Comparison of ENCODE assay signal across 10 mouse cellular contexts in the genomic region with DNA sequence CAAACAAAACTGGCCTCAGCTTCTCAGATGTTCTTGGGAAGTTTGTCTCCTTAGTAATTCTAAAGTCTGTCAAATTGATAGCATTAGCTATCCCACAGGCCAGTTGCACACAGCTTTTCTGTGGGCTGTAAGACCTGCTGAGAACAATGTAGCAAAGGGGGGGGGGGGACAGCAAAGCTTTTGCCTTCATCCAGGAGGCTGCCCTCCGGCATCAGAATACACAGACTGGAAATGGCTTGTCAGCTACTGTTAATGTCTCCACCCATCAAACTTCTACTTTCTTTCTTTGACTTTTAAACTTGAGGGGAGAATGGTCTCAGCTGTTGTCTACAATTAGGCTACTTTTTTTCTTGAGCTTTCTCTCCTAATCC. TPM values are rescaled to one million over a fixed set of nuclear protein-coding genes. Genes with fewer than 3 reads are reported as not detected.
DNase-seq lines count a peak whose midpoint lies in the region; ATAC-seq and TF ChIP-seq lines count a peak whose summit lies in the region.
"Had no signal": no experiment of that assay in that cellular context is flagged by ENCODE, and none has a peak within 500 bp of the region (broad histone marks: within the 10 kb centered on the region; RNA-seq: fewer than 3 reads in every experiment).

No protein-coding gene starts in this region.

- DNase-seq in heart, embryonic 10.5 days (ENCODE audit: low spot score): no peak
- DNase-seq in heart, adult 11 months: no peak
- DNase-seq in lung, embryonic 14.5 days: no peak
- no peak for DNase-seq in lung, postnatal 4 days
- no peak for DNase-seq in frontal cortex, postnatal 25 days (ENCODE audit: low spot score in 2 of 2)
- DNase-seq in cerebellum, adult 9-11 months: no peak

- no peaks in the 10 kb centered on the region for H3K27me3 ChIP-seq in heart, embryonic 10.5 days (ENCODE audit: insufficient read depth, poor library complexity, severe bottlenecking)
- H3K27me3 ChIP-seq in lung, embryonic 14.5 days (ENCODE audit: insufficient read depth, low read length): no peaks in the 10 kb centered on the region
- H3K27me3 ChIP-seq in hindbrain, embryonic 12.5 days: no peaks in the 10 kb centered on the region
- no peaks in the 10 kb centered on the region for H3K27me3 ChIP-seq in neural tube, embryonic 14.5 days (ENCODE audit: control insufficient read depth, insufficient read depth, low read length)

- WGBS in heart, embryonic 10.5 days: 46% methylated on average over 1 of the region's 1 CpGs
- WGBS in lung, embryonic 14.5 days: 25% methylated on average over 1 of the region's 1 CpGs
- WGBS in hindbrain, embryonic 12.5 days: 69% methylated on average over 1 of the region's 1 CpGs
- WGBS in neural tube, embryonic 14.5 days: 64% methylated on average over 1 of the region's 1 CpGs

- peak overlapping the region; percentile 90 for H3K27ac ChIP-seq in heart, embryonic 10.5 days
- peak overlapping the region; percentile 89 for H3K27ac ChIP-seq in lung, embryonic 14.5 days (ENCODE audit: low read depth)
- peak overlapping the region; percentile 50 for H3K27ac ChIP-seq in hindbrain, embryonic 12.5 days
- H3K27ac ChIP-seq in neural tube, embryonic 14.5 days (ENCODE audit: low read depth, low read length): peak overlapping the region; percentile 39; the same call in 1 of the 2 replicates

- no peaks in the 10 kb centered on the region for H3K36me3 ChIP-seq in heart, embryonic 10.5 days
- H3K36me3 ChIP-seq in lung, embryonic 14.5 days (ENCODE audit: insufficient read depth): no peaks in the 10 kb centered on the region
- H3K36me3 ChIP-seq in hindbrain, embryonic 12.5 days: no peaks in the 10 kb centered on the region
- H3K36me3 ChIP-seq in neural tube, embryonic 14.5 days (ENCODE audit: control insufficient read depth, insufficient read depth, low read length): no peaks in the 10 kb centered on the region

- no peaks in the 10 kb centered on the region for H3K9me3 ChIP-seq in heart, embryonic 10.5 days
- peaks cover 3% of the 10 kb centered on the region; the same call in 1 of the 2 replicates for H3K9me3 ChIP-seq in lung, embryonic 14.5 days (ENCODE audit: low read depth, low read length)
- H3K9me3 ChIP-seq in hindbrain, embryonic 12.5 days (replicated peaks): no peaks in the 10 kb centered on the region
- H3K9me3 ChIP-seq in neural tube, embryonic 14.5 days (ENCODE audit: control insufficient read depth, low read length): no peaks in the 10 kb centered on the region

- H3K4me2 ChIP-seq in lung, embryonic 14.5 days: peak overlapping the region; percentile 58
- no peak overlapping the region for H3K4me2 ChIP-seq in hindbrain, embryonic 12.5 days (replicated peaks)
- H3K4me2 ChIP-seq in neural tube, embryonic 14.5 days (ENCODE audit: low read depth, low read length): no peak overlapping the region

- peak overlapping the region; percentile 44; the same call in 1 of the 2 replicates for H3K4me3 ChIP-seq in heart, embryonic 10.5 days
- no peak overlapping the region for H3K4me3 ChIP-seq in lung, embryonic 14.5 days (ENCODE audit: low read depth, low read length)
- H3K4me3 ChIP-seq in hindbrain, embryonic 12.5 days: no peak overlapping the region
- H3K4me3 ChIP-seq in neural tube, embryonic 14.5 days (ENCODE audit: low read depth, low read length): no peak overlapping the region

- ATAC-seq in lung, embryonic 14.5 days (ENCODE audit: insufficient read depth): peak; percentile 68
- no peak for ATAC-seq in hindbrain, embryonic 12.5 days (ENCODE audit: low FRiP score)
- no peak for ATAC-seq in neural tube, embryonic 14.5 days (ENCODE audit: low read depth)
- ATAC-seq: activated CD4-positive, CD25-positive, alpha-beta regulatory T cell, adult 4 months; CD4-positive, CD25-positive, alpha-beta regulatory T cell, adult 4 months had no signal

- no peak overlapping the region for H3K9ac ChIP-seq in lung, embryonic 14.5 days
- H3K9ac ChIP-seq in hindbrain, embryonic 12.5 days: no peak overlapping the region
- no peak overlapping the region for H3K9ac ChIP-seq in neural tube, embryonic 14.5 days (replicated peaks; ENCODE audit: low read depth, low read length)

- H3K4me1 ChIP-seq in heart, embryonic 10.5 days: peaks cover 46% of the 10 kb centered on the region
- H3K4me1 ChIP-seq in lung, embryonic 14.5 days (ENCODE audit: insufficient read depth): peaks cover 32% of the 10 kb centered on the region
- H3K4me1 ChIP-seq in hindbrain, embryonic 12.5 days: peaks cover 18% of the 10 kb centered on the region
- H3K4me1 ChIP-seq in neural tube, embryonic 14.5 days (ENCODE audit: control insufficient read depth, insufficient read depth, low read length): peaks cover 7% of the 10 kb centered on the region; the same call in 1 of the 2 replicates

- no peak for TF ChIP-seq CTCF in lung, embryonic 14.5 days (IDR thresholded peaks at IDR 0.05; ENCODE audit: low read depth)

RNA-seq across cellular contexts. Expression of a gene that starts 48.2 kb away (rescaled TPM):
- polyA plus RNA-seq in heart, embryonic 10.5 days (2016; fragmentation: Nextera tagmentation; extraction: Ambion mirVana): 1.1 and 4.1 TPM in 2 replicates
- polyA plus RNA-seq in lung, embryonic 14.5 days (2014; fragmentation: Nextera tagmentation; extraction: Ambion mirVana): 1.8 and 1.9 TPM in 2 replicates
- 0.58 and 1.3 TPM in 2 replicates for polyA plus RNA-seq in hindbrain, embryonic 12.5 days (2016; fragmentation: Nextera tagmentation; extraction: Ambion mirVana)
- 0.27 and 0.48 TPM in 2 replicates for polyA plus RNA-seq in neural tube, embryonic 14.5 days (2014; fragmentation: Nextera tagmentation; extraction: Ambion mirVana)

Comparison
In these comparisons a context has a peak if more than half of its experiments do, and no peak if none do; other contexts are left out.
1. H3K27ac ChIP-seq: peak in every context shown above with its lines; median percentile 90 in heart, embryonic 10.5 days; 89 in lung, embryonic 14.5 days; 50 in hindbrain, embryonic 12.5 days; 39 in neural tube, embryonic 14.5 days.